Mouse (Mus musculus) forebrain, embryonic 11.5 days (tissue): ENCODE data around the gene Cntrl. TPM values are rescaled to one million over a fixed set of nuclear protein-coding genes. Genes with fewer than 3 reads are reported as not detected.

Experiments used
- ATAC-seq: fragments of 200-750 bp; cut with Nextera tagmentation; replicated peaks from 2 replicates; pipeline ENCODE4 v1.8.0; 2017; ENCODE audit warnings: moderate TSS enrichment; ENCODE audit not compliant: low FRiP score
- DNase-seq: peaks from one replicate; pipeline ENCODE4 v3.0.0-alpha.2; 2017; ENCODE audit warnings: low spot score
- H3K27ac ChIP-seq: fragments of 300-500 bp; sonication (generic); 2 replicates; pipeline ENCODE4 v1.5.1; 2014; ENCODE audit warnings: low read depth, low read length
- H3K27me3 ChIP-seq: fragments of 300-500 bp; sonication (generic); 2 replicates; pipeline ENCODE4 v1.6.1; 2014; ENCODE audit warnings: mild to moderate bottlenecking, low read length, mixed read lengths; ENCODE audit not compliant: control insufficient read depth, insufficient read depth
- H3K36me3 ChIP-seq: fragments of 300-500 bp; sonication (generic); 2 replicates; pipeline ENCODE4 v1.6.1; 2014; ENCODE audit warnings: mild to moderate bottlenecking, low read length, moderate library complexity, mixed read lengths; ENCODE audit not compliant: control insufficient read depth, insufficient read depth
- H3K4me1 ChIP-seq: fragments of 300-500 bp; sonication (generic); replicated peaks from 2 replicates; pipeline ENCODE4 v1.6.1; 2014; ENCODE audit warnings: low read length, mixed read lengths; ENCODE audit not compliant: control insufficient read depth, insufficient read depth
- H3K4me2 ChIP-seq: fragments of 300-500 bp; sonication (generic); 2 replicates; pipeline ENCODE4 v1.6.1; 2014; ENCODE audit warnings: low read depth, mild to moderate bottlenecking, low read length, moderate library complexity, mixed read lengths; ENCODE audit not compliant: severe bottlenecking
- H3K4me3 ChIP-seq: fragments of 300-500 bp; sonication (generic); 2 replicates; pipeline ENCODE4 v1.5.1; 2014; ENCODE audit warnings: low read depth, low read length
- H3K9ac ChIP-seq: fragments of 300-500 bp; sonication (generic); 2 replicates; pipeline ENCODE4 v1.6.1; 2014; ENCODE audit warnings: low read length
- H3K9me3 ChIP-seq: fragments of 300-500 bp; sonication (generic); 2 replicates; pipeline ENCODE4 v1.6.1; 2016; ENCODE audit warnings: low read length, mixed read lengths; ENCODE audit not compliant: control insufficient read depth
- WGBS: fragments of 180-500 bp; shearing (Covaris S2); extraction: QIAGEN DNeasy Blood & Tissue Kit; methylation state at CpG from one replicate; pipeline ENCODE4 v1.1.7; 2014; 5-methylcytosine and 5-hydroxymethylcytosine counted together
- polyA plus RNA-seq: library from polyadenylated mRNA; unstranded; fragments of >200 nt; fragmentation: Nextera tagmentation; extraction: Ambion mirVana; gene quantifications from 2 replicates; pipeline ENCODE4 v1.2.1, GENCODE M21; 2014

The Cntrl gene
- polyA plus RNA-seq, 1 experiment from 2014 or later, result 42.0 TPM

- Histone ChIP-seq H3K36me3 (no peaks in the 10 kb centered on the region), H3K9me3 (no peaks in the 10 kb centered on the region), H3K4me2 (no peak overlapping the region), H3K4me1 (no peaks in the 10 kb centered on the region; the same call in 1 of the 2 replicates), H3K4me3 (no peak overlapping the region), H3K27ac (no peak overlapping the region), H3K9ac (no peak overlapping the region), H3K27me3 (no peaks in the 10 kb centered on the region)
- WGBS, result 55% methylated on average over 3 of the region's 3 CpGs
- DNase-seq (no peak), ATAC-seq (no peak)
Measured at GRCm38 (mm10) chr2:35104843-35105242, 4.4 kb upstream of the Cntrl start.

DNA sequence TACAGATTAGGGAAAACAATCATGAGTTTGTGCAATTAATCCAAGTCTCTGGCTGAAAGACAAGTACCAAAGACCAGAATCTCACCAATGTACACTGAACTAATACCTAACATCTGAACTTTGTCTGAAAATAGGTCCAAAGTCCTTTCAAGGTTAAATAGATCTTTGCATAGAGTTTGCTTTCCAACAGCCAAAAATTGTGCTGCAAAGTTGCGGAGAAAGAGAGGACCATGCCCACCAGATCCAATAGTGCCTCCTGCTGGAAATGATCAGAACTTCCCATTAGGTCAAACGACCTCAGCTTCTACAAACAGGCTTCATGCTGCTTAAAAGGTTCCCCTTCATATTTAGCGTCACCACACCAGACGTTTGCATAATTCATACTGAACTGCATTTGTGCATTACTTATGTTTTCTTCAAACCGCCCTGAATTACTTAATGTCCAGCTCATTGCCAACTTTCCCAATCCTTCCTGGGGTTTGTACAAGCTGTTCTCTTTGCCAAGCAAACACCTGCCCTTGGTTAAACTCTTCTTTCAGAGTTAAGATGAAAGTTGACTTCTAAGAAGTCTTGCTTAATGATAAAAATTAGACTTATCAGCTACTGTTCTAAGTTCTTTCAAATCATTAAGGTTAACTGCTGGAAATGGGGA, 1.2 kb upstream of the Cntrl start:
- no peaks in the 10 kb centered on the region for H3K9me3 ChIP-seq
- no peak overlapping the region for H3K4me3 ChIP-seq
- H3K9ac ChIP-seq, result no peak overlapping the region
- H3K4me2 ChIP-seq, result no peak overlapping the region
- ATAC-seq (no peak), DNase-seq (no peak)
- no peaks in the 10 kb centered on the region for H3K36me3 ChIP-seq
- WGBS, result 54% methylated on average over 5 of the region's 5 CpGs
- H3K4me1 ChIP-seq, result peaks cover 2% of the 10 kb centered on the region; the same call in 1 of the 2 replicates
- H3K27ac ChIP-seq, result no peak overlapping the region
- no peaks in the 10 kb centered on the region for H3K27me3 ChIP-seq

- Histone ChIP-seq H3K4me1 (peaks cover 2% of the 10 kb centered on the region; the same call in 1 of the 2 replicates), H3K9me3 (no peaks in the 10 kb centered on the region), H3K27ac (0 out of 2 replicates have a peak overlapping the region, but pooled peaks have one; percentile 65), H3K9ac (peak overlapping the region; percentile 75), H3K27me3 (no peaks in the 10 kb centered on the region), H3K4me2 (peak overlapping the region; percentile 71), H3K36me3 (no peaks in the 10 kb centered on the region), H3K4me3 (peak overlapping the region; percentile 60)
- ATAC-seq (peak; percentile 38), DNase-seq (peak; percentile 65)
- 35% methylated on average over 3 of the region's 3 CpGs for WGBS
Measured at GRCm38 (mm10) chr2:35108712-35109111, 580 bp upstream of the Cntrl start.

DNA sequence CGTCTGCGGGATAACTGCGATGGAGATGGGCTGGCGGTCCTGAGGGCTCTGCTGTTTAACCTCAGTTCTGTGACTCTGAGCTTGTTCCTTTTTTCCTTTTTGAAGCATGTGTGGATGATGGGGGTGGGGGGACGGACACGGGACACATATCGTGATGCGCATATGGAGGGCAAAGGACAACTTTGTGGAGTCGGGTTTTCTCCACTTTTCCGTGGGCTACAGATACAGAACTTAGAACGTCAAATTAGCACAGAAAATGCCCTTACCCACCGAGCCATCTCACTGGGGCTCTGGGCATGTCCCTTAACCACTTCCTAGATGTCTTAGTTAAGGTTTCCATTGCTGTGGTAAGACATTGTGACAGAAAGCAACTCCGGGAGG, 622 bp downstream of the Cntrl start:
- peak overlapping the region; percentile 71 for H3K4me2 ChIP-seq
- no peaks in the 10 kb centered on the region for H3K36me3 ChIP-seq
- ATAC-seq, result no peak
- H3K4me1 ChIP-seq, result peaks cover 2% of the 10 kb centered on the region; the same call in 1 of the 2 replicates
- H3K9ac ChIP-seq, result peak overlapping the region; percentile 75
- H3K27ac ChIP-seq, result peak overlapping the region; percentile 65; the same call in 1 of the 2 replicates
- no peaks in the 10 kb centered on the region for H3K27me3 ChIP-seq
- WGBS, result 2% methylated on average over 13 of the region's 13 CpGs
- DNase-seq, result no peak
- peak overlapping the region; percentile 60 for H3K4me3 ChIP-seq
- H3K9me3 ChIP-seq, result no peaks in the 10 kb centered on the region

- WGBS, result 84% methylated on average over 2 of the region's 2 CpGs
- Histone ChIP-seq H3K36me3 (no peaks in the 10 kb centered on the region), H3K4me1 (peaks cover 2% of the 10 kb centered on the region; the same call in 1 of the 2 replicates), H3K9ac (no peak overlapping the region), H3K4me2 (no peak overlapping the region), H3K27ac (no peak overlapping the region), H3K4me3 (no peak overlapping the region), H3K9me3 (no peaks in the 10 kb centered on the region), H3K27me3 (no peaks in the 10 kb centered on the region)
- no peak for ATAC-seq
- DNase-seq, result no peak
Measured at GRCm38 (mm10) chr2:35110521-35110920, 1.2 kb downstream of the Cntrl start.

- no peak for DNase-seq
- ATAC-seq, result no peak
- Histone ChIP-seq H3K4me1 (no peaks in the 10 kb centered on the region), H3K4me2 (no peak overlapping the region), H3K9ac (no peak overlapping the region), H3K27ac (no peak overlapping the region), H3K9me3 (no peaks in the 10 kb centered on the region), H3K36me3 (no peaks in the 10 kb centered on the region), H3K4me3 (no peak overlapping the region), H3K27me3 (no peaks in the 10 kb centered on the region)
- 71% methylated on average over 7 of the region's 7 CpGs for WGBS
Measured at GRCm38 (mm10) chr2:35124716-35125115, 15.4 kb downstream of the Cntrl start.

GRCm38 (mm10) chr2:35131491-35131890, 22.2 kb downstream of the Cntrl start:
- DNase-seq (no peak), ATAC-seq (0 out of 2 replicates have a peak, but pooled peaks have one; percentile 21)
- no peak overlapping the region; the same call in 1 of the 2 replicates for H3K27ac ChIP-seq
- H3K4me3 ChIP-seq, result no peak overlapping the region
- no peaks in the 10 kb centered on the region for H3K9me3 ChIP-seq
- no peaks in the 10 kb centered on the region for H3K27me3 ChIP-seq
- H3K9ac ChIP-seq, result peak overlapping the region; percentile 37; the same call in 1 of the 2 replicates
- no peaks in the 10 kb centered on the region; the same call in 1 of the 2 replicates for H3K36me3 ChIP-seq
- no peak overlapping the region for H3K4me2 ChIP-seq
- peaks cover 6% of the 10 kb centered on the region for H3K4me1 ChIP-seq

DNA sequence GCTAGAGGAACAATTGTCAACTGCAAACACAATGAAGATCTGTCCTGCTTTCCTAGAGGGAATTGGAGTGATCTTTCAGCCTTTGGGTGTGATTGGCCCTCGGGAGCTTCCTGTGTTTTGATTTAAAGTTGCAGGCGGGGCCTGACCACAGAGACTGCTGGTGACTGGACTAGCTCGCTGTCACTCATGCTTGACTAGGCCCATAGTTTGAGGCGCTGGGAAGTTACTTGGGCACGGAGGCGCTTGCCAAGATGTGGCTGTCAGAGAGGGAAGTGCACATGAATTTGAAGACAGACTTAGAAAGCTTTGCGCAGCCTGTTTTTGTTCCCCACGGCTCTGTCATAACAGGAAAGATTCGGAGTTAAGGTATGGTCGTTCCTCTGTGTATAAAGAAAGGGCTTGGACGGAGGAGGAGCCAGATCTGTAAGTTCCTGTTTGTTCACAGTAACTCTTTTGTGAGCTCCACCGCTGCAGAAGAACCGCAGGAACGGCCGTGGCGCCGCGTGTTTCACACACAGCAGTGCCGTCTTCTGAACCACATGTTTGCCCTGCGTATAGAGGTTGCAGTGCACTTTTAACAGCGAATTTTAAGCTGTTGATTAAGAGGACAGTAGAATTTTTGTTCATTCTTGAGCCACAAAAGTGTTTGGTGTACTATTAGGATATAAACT, 22.8 kb downstream of the Cntrl start:
- H3K27me3 ChIP-seq, result no peaks in the 10 kb centered on the region
- H3K4me1 ChIP-seq, result peaks cover 6% of the 10 kb centered on the region
- peak overlapping the region; percentile 66 for H3K27ac ChIP-seq
- DNase-seq, result peak; percentile 93
- peak overlapping the region; percentile 45 for H3K4me3 ChIP-seq
- H3K9me3 ChIP-seq, result no peaks in the 10 kb centered on the region
- peak overlapping the region; percentile 70 for H3K4me2 ChIP-seq
- H3K9ac ChIP-seq, result peak overlapping the region; percentile 70
- under 1% methylated on average over 21 of the region's 21 CpGs for WGBS
- ATAC-seq, result peak; percentile 99
- H3K36me3 ChIP-seq, result no peaks in the 10 kb centered on the region; the same call in 1 of the 2 replicates
